Mouse (Mus musculus): ENCODE data around the gene Pcp4l1. TPM values are rescaled to one million over a fixed set of nuclear protein-coding genes. Genes with fewer than 3 reads are reported as not detected.
A peak's percentile ranks its signal among the peaks of the same experiment; 100 is the strongest.

Gene Pcp4l1
- polyA plus RNA-seq, 1 experiment from 2014 or later = 32.8 TPM

GRCm38 (mm10) chr1:171183620-171184019 lies 12.4 kb downstream of the Pcp4l1 start:
- H3K36me3 ChIP-seq = no peaks in the 10 kb centered on the region
- H3K4me3 ChIP-seq (replicated peaks) = no peak overlapping the region
- H3K9me3 ChIP-seq = no peaks in the 10 kb centered on the region
- 53% methylated on average over 3 of the region's 3 CpGs for WGBS
- no peak overlapping the region for H3K4me2 ChIP-seq
- H3K27ac ChIP-seq = no peak overlapping the region
- no peaks in the 10 kb centered on the region for H3K27me3 ChIP-seq (replicated peaks)
- ATAC-seq (ENCODE audit: insufficient read depth, low FRiP score, low read depth) = no peak
- 0 out of 2 replicates have a peak, but pooled peaks cover 10% of the 10 kb centered on the region for H3K4me1 ChIP-seq
- H3K9ac ChIP-seq = no peak overlapping the region

DNA sequence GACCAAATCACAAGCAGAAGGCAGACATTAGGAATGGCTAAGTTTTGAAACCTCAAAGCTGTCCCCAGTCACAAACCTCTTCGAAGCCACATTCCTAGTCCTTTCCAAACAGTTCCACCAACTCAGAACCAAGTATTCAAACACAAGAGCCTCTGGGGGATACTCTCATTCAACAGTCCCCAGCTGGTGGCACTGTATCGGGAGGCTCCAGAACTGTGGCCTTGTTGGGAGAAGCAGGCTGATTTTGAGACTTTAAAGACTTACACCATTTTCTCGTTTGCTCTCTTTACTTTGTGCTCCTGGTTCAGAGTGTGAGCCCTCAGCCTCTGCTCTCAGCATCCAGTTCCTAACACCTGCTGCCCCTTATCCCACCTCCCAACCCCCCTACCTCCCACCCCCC lies 13.0 kb downstream of the Pcp4l1 start:
- H3K36me3 ChIP-seq = no peaks in the 10 kb centered on the region
- H3K4me1 ChIP-seq = 0 out of 2 replicates have a peak, but pooled peaks cover 10% of the 10 kb centered on the region
- no peak for ATAC-seq (ENCODE audit: insufficient read depth, low FRiP score, low read depth)
- H3K9ac ChIP-seq = no peak overlapping the region
- 83% methylated on average over 3 of the region's 3 CpGs for WGBS
- no peak overlapping the region for H3K27ac ChIP-seq
- H3K9me3 ChIP-seq = no peaks in the 10 kb centered on the region
- no peaks in the 10 kb centered on the region for H3K27me3 ChIP-seq (replicated peaks)
- no peak overlapping the region for H3K4me2 ChIP-seq
- H3K4me3 ChIP-seq (replicated peaks) = no peak overlapping the region

- Histone ChIP-seq H3K9ac (no peak overlapping the region), H3K27ac (no peak overlapping the region), H3K4me2 (no peak overlapping the region), H3K4me3 (replicated peaks) (no peak overlapping the region), H3K27me3 (replicated peaks) (no peaks in the 10 kb centered on the region), H3K4me1 (0 out of 2 replicates have a peak, but pooled peaks cover 4% of the 10 kb centered on the region), H3K9me3 (no peaks in the 10 kb centered on the region), H3K36me3 (no peaks in the 10 kb centered on the region)
- ATAC-seq (ENCODE audit: insufficient read depth, low FRiP score, low read depth) = no peak
- WGBS = 68% methylated on average over 5 of the region's 5 CpGs
Observed at GRCm38 (mm10) chr1:171179487-171180171, 16.4 kb downstream of the Pcp4l1 start.

DNA sequence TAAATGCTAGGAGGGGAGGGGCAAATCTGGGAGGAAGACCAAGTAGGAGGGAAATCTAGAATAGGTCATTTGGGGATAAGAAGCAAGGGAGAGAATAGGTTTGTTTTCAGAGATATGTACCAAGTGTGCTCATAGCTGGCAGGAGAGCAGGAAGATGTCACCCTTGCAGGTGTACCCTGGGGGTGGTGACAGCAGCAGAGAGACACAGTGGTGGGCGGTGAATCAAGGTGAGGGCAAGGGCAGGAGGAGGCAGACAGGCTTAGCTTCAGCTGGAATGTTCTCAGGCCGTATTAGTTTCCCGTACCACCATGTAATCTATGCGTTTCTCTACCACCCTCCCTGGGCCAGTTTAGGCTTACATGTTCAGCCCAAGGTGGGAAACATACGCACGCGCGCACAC lies 23.3 kb downstream of the Pcp4l1 start:
- H3K9me3 ChIP-seq = no peaks in the 10 kb centered on the region
- no peak overlapping the region for H3K4me2 ChIP-seq
- no peak overlapping the region for H3K27ac ChIP-seq
- H3K4me3 ChIP-seq (replicated peaks) = no peak overlapping the region
- H3K36me3 ChIP-seq = no peaks in the 10 kb centered on the region; the same call in 1 of the 2 replicates
- H3K9ac ChIP-seq = no peak overlapping the region
- no peaks in the 10 kb centered on the region for H3K27me3 ChIP-seq (replicated peaks)
- ATAC-seq (ENCODE audit: insufficient read depth, low FRiP score, low read depth) = no peak
- H3K4me1 ChIP-seq = no peaks in the 10 kb centered on the region
- WGBS = 91% methylated on average over 8 of the region's 8 CpGs

DNA sequence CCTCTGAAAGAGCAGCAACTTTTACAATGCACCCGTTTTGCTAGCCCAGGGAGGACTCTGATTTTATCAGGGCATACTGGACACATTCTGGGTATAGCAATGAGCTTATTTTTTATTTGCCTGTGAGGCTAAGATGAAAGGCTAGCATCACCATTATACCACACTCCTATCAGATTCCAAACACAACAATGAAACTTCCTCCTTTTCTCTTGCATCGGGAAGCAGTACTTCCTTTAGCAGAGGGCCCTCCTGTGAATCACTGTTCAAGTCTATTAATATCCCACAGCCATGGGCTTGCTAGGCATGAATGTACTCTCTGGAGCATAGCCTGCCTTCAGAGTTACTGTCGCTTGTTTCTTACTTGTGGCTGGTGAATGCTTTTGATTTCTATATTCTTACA lies 24.9 kb downstream of the Pcp4l1 start:
- Histone ChIP-seq H3K27me3 (replicated peaks) (no peaks in the 10 kb centered on the region), H3K9me3 (no peaks in the 10 kb centered on the region), H3K4me3 (replicated peaks) (no peak overlapping the region), H3K36me3 (no peaks in the 10 kb centered on the region; the same call in 1 of the 2 replicates), H3K9ac (no peak overlapping the region), H3K27ac (no peak overlapping the region), H3K4me1 (no peaks in the 10 kb centered on the region), H3K4me2 (no peak overlapping the region)
- WGBS = 61% methylated on average over 3 of the region's 3 CpGs
- ATAC-seq (ENCODE audit: insufficient read depth, low FRiP score, low read depth) = no peak

GRCm38 (mm10) chr1:171169913-171170312 lies 26.2 kb downstream of the Pcp4l1 start:
- Histone ChIP-seq H3K27ac (0 out of 2 replicates have a peak overlapping the region, but pooled peaks have one; percentile 38), H3K4me2 (no peak overlapping the region), H3K9ac (no peak overlapping the region), H3K4me1 (no peaks in the 10 kb centered on the region), H3K36me3 (no peaks in the 10 kb centered on the region; the same call in 1 of the 2 replicates), H3K4me3 (replicated peaks) (no peak overlapping the region), H3K9me3 (no peaks in the 10 kb centered on the region), H3K27me3 (replicated peaks) (no peaks in the 10 kb centered on the region)
- 35% methylated on average over 3 of the region's 3 CpGs for WGBS
- no peak for ATAC-seq (ENCODE audit: insufficient read depth, low FRiP score, low read depth)

DNA sequence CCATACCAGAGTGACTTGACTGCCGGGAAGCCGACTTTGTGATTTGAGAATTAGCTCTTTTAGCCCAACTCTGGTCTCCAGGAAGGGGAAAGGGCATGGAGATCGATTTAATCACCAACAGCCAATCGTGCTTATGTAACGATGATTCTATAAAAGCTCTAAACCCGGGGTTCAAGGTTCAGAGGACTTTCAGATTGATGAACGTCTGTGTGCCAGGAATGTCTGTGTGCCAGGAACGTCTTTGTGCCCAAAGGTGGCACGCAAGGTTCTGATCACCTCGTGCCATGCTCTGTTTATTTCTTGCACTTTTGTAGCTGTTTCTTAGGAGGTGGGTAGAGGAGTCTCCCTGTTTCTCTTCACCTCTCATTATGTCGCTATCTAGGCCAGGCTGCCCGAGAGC lies 27.2 kb downstream of the Pcp4l1 start:
- H3K27ac ChIP-seq = no peak overlapping the region
- no peak overlapping the region for H3K4me2 ChIP-seq
- no peak for ATAC-seq (ENCODE audit: insufficient read depth, low FRiP score, low read depth)
- H3K27me3 ChIP-seq (replicated peaks) = no peaks in the 10 kb centered on the region
- H3K9me3 ChIP-seq = no peaks in the 10 kb centered on the region
- 83% methylated on average over 12 of the region's 12 CpGs for WGBS
- H3K4me1 ChIP-seq = no peaks in the 10 kb centered on the region
- no peaks in the 10 kb centered on the region; the same call in 1 of the 2 replicates for H3K36me3 ChIP-seq
- no peak overlapping the region for H3K4me3 ChIP-seq (replicated peaks)
- no peak overlapping the region for H3K9ac ChIP-seq

DNA sequence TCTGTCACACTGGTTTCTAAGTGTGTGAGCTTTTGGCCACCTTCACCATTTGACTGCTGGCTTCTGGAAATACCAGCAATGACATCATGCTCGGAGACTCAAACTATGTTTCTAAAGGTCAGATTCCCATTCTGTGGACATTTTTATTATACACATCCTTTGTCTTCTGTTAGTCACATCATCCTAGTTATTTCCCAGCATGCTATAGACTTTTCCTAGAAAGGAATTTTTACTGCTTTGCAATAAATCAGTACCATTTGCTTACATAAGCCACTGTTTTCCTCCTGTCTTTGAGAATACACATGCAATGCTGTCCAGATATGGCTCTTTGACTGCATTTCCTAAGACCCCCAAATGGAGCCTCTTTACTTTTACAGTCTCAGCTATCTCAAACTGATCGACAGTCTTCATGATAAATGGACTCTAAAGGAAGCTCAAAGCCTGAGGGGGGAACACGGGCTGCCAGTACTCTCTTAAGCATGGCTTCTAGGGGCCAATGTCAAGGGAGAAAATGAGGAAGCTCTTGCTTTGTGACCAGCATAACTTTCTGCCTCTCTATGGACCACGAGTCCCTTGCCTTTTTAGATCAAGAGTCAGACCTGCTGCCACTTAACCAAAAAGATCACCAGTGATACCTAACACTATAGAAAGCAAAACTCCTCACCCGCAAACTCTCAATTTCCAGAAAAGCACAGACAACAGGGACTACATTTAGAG lies 30.3 kb downstream of the Pcp4l1 start:
- Histone ChIP-seq H3K4me3 (replicated peaks) (no peak overlapping the region), H3K27ac (no peak overlapping the region), H3K36me3 (no peaks in the 10 kb centered on the region; the same call in 1 of the 2 replicates), H3K4me1 (no peaks in the 10 kb centered on the region), H3K4me2 (no peak overlapping the region), H3K9me3 (no peaks in the 10 kb centered on the region), H3K27me3 (replicated peaks) (no peaks in the 10 kb centered on the region), H3K9ac (no peak overlapping the region)
- ATAC-seq (ENCODE audit: insufficient read depth, low FRiP score, low read depth) = no peak
- 57% methylated on average over 5 of the region's 5 CpGs for WGBS

DNA sequence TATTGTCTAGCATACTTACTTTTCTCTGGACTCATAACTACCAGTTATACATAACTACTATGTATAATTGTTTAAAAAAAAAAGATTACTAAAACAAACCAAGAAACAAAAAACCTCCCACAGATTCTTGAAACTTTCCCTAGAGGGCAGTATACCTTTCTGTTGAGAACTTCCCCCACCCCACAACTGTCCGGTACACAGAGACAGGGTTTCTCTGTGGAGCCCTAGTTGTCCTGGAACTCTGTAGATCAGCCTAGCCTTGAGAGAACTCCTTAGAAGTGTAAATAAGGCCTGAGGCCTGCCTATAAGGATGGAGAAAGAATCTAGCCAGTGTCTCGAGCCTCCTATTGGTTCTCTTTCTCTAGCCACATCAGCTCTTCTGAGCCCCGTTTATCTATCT lies 31.8 kb downstream of the Pcp4l1 start:
- Histone ChIP-seq H3K27ac (no peak overlapping the region), H3K9me3 (no peaks in the 10 kb centered on the region), H3K4me1 (peaks cover 9% of the 10 kb centered on the region; the same call in 1 of the 2 replicates), H3K9ac (no peak overlapping the region), H3K36me3 (no peaks in the 10 kb centered on the region), H3K4me3 (replicated peaks) (no peak overlapping the region), H3K4me2 (no peak overlapping the region), H3K27me3 (replicated peaks) (no peaks in the 10 kb centered on the region)
- no peak for ATAC-seq (ENCODE audit: insufficient read depth, low FRiP score, low read depth)
- WGBS = 41% methylated on average over 3 of the region's 3 CpGs

DNA sequence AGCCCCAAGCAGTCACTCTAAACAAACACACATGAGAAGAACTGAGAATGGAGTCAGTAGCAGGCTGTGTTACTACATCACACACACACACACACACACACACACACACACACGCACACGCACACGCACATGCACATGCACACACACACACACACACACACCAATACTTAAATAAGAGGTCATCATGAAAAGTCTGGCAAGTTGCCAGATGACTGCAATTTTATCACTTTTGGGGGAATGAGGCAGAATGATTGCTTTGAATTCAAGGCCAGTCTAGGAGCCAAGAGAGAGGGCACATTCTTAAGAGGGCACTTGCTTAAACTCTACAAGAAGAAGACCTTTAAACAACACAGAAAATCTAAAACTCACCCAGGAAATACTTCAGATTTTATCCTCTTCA lies 33.5 kb downstream of the Pcp4l1 start:
- Histone ChIP-seq H3K27ac (no peak overlapping the region), H3K4me3 (replicated peaks) (no peak overlapping the region), H3K4me1 (peaks cover 9% of the 10 kb centered on the region; the same call in 1 of the 2 replicates), H3K4me2 (no peak overlapping the region), H3K9me3 (no peaks in the 10 kb centered on the region), H3K27me3 (replicated peaks) (0 out of 2 replicates have a peak, but pooled peaks cover 7% of the 10 kb centered on the region), H3K9ac (no peak overlapping the region), H3K36me3 (no peaks in the 10 kb centered on the region)
- WGBS = 82% methylated on average over 3 of the region's 3 CpGs
- ATAC-seq (ENCODE audit: insufficient read depth, low FRiP score, low read depth) = no peak

- Histone ChIP-seq H3K36me3 (no peaks in the 10 kb centered on the region), H3K27me3 (replicated peaks) (0 out of 2 replicates have a peak, but pooled peaks cover 7% of the 10 kb centered on the region), H3K4me2 (peak overlapping the region; percentile 50), H3K9me3 (no peaks in the 10 kb centered on the region), H3K9ac (no peak overlapping the region), H3K4me1 (peaks cover 9% of the 10 kb centered on the region; the same call in 1 of the 2 replicates), H3K4me3 (replicated peaks) (peak overlapping the region; percentile 26), H3K27ac (no peak overlapping the region)
- ATAC-seq (ENCODE audit: insufficient read depth, low FRiP score, low read depth) = peak; percentile 85
- WGBS = 5% methylated on average over 15 of the region's 15 CpGs
Observed at GRCm38 (mm10) chr1:171159485-171159975, 36.5 kb downstream of the Pcp4l1 start.

GRCm38 (mm10) chr1:171157965-171158364 lies 38.1 kb downstream of the Pcp4l1 start:
- H3K4me1 ChIP-seq = peaks cover 9% of the 10 kb centered on the region; the same call in 1 of the 2 replicates
- H3K4me2 ChIP-seq = no peak overlapping the region
- H3K27me3 ChIP-seq (replicated peaks) = 0 out of 2 replicates have a peak, but pooled peaks cover 7% of the 10 kb centered on the region
- H3K4me3 ChIP-seq (replicated peaks) = no peak overlapping the region
- no peak for ATAC-seq (ENCODE audit: insufficient read depth, low FRiP score, low read depth)
- no peaks in the 10 kb centered on the region for H3K36me3 ChIP-seq
- H3K27ac ChIP-seq = no peak overlapping the region
- H3K9me3 ChIP-seq = no peaks in the 10 kb centered on the region
- H3K9ac ChIP-seq = no peak overlapping the region
